Mouse (Mus musculus): ENCODE data around the gene Olfr718-ps1.
A peak's percentile ranks its signal among the peaks of the same experiment; 100 is the strongest.

DNA sequence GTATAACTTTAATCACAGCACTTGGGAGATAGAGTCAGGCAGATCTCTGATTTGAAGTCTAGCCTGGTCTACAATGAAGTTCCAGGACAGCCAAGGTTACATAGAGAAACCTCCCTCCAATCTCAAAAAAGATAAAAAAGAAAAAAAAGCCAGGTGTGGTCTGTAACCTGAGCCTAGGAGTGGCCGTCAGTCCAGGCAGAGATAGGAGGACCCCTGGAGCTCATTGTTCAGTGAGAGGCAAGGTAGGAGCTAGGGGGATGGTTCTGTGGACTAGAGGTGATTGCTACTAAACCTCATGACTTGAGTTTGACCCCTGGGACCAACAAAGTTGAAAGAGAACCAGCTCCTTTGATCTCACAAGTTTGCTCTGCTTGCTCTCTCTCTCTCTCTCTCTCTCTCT lies 24.7 kb downstream of the Olfr718-ps1 start:
- peak; percentile 92 for TF ChIP-seq ZNF384 (IDR thresholded peaks at IDR 0.05; ENCODE audit: low read depth, low read length)
- no peak for TF ChIP-seq MAFK (IDR thresholded peaks at IDR 0.05; ENCODE audit: insufficient read depth, low read depth, low read length)
- no peak for TF ChIP-seq ZC3H11A (IDR thresholded peaks at IDR 0.05; ENCODE audit: borderline replicate concordance, low read depth, low read length)
- no peak for TF ChIP-seq HCFC1 (IDR thresholded peaks at IDR 0.05; ENCODE audit: borderline replicate concordance, insufficient read depth, low read length)
